Mouse (Mus musculus) bone marrow, adult 2 months (tissue): ENCODE results near the gene Cdk7.

Experiments used
- CTCF ChIP-seq: fragments of 200-500 bp; IDR thresholded peaks from 2 replicates; pipeline ENCODE4 v1.5.1; 2011; ENCODE audit warnings: low read length, control low read depth; ENCODE audit not compliant: control insufficient read depth, insufficient read depth
- POLR2A ChIP-seq: fragments of 200-500 bp; IDR thresholded peaks from 2 replicates; pipeline ENCODE4 v1.6.1; 2011; ENCODE audit warnings: low read depth, mild to moderate bottlenecking, control low read depth, low read length, borderline replicate concordance; ENCODE audit not compliant: control insufficient read depth

DNA sequence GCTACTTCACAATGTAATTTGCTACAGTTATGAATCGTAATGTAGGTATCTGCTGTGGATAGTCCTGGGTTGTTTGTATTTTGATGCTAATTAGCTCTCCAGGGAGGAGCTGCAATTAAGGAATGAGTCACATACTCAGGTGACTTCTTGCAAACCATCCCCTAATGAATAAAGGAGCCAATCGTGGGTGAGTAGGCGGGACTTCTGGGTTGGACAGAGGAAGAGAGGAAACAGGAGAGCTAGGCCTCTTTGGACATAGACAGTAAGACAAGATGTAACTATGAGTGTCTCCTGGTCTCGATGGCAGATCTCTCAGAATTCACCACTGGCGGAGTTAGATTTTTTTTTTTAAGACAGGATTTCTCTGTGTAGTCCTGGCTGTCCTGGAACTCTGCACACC is 9.1 kb downstream of the Cdk7 start:
- TF ChIP-seq CTCF: no peak
- no peak for TF ChIP-seq POLR2A
